Mouse (Mus musculus) right cerebral cortex, postnatal 4 days (tissue): Measurements from ENCODE around the gene Wdr45b.
"Not testable (repeated sequence)": the region's sequence is repeated elsewhere in the genome, so short reads cannot be mapped to it uniquely, and the experiment has no call there.

ENCODE experiments used
- DNase-seq: peaks from one replicate; pipeline ENCODE4 v3.0.0-alpha.2; 2022

Wdr45b gene

GRCm38 (mm10) chr11:121326681-121327080, 27.6 kb downstream of the Wdr45b start:
- no peak for DNase-seq

- no peak for DNase-seq
These were observed 28.2 kb downstream of the Wdr45b start for GRCm38 (mm10) chr11:121326034-121326433.

- not testable (repeated sequence) for DNase-seq
These were observed 46.5 kb downstream of the Wdr45b start for GRCm38 (mm10) chr11:121307712-121308111.

- no peak for DNase-seq
These were observed 47.6 kb downstream of the Wdr45b start for GRCm38 (mm10) chr11:121306608-121307007.

GRCm38 (mm10) chr11:121305371-121305770, 48.9 kb downstream of the Wdr45b start:
- no peak for DNase-seq

- no peak for DNase-seq
These were observed 54.0 kb downstream of the Wdr45b start for GRCm38 (mm10) chr11:121300265-121300664.

- no peak for DNase-seq
These were observed 55.8 kb downstream of the Wdr45b start for GRCm38 (mm10) chr11:121298493-121298892.

- no peak for DNase-seq
These were observed 59.5 kb downstream of the Wdr45b start for GRCm38 (mm10) chr11:121294771-121295170.

- DNase-seq, result no peak
These were observed 64.4 kb downstream of the Wdr45b start for GRCm38 (mm10) chr11:121289859-121290258.

GRCm38 (mm10) chr11:121282911-121283310, 71.3 kb downstream of the Wdr45b start:
- DNase-seq, result no peak

- DNase-seq, result no peak
These were observed 76.2 kb downstream of the Wdr45b start for GRCm38 (mm10) chr11:121278011-121278410.

- DNase-seq, result no peak
These were observed 76.7 kb downstream of the Wdr45b start for GRCm38 (mm10) chr11:121277516-121277915.
